Mouse (Mus musculus) thymus, postnatal 25 days (tissue): ENCODE data around the gene Ttc3.

Experiments used
- DNase-seq: peaks from one replicate; pipeline ENCODE4 v3.0.0; 2022

The Ttc3 gene

DNA sequence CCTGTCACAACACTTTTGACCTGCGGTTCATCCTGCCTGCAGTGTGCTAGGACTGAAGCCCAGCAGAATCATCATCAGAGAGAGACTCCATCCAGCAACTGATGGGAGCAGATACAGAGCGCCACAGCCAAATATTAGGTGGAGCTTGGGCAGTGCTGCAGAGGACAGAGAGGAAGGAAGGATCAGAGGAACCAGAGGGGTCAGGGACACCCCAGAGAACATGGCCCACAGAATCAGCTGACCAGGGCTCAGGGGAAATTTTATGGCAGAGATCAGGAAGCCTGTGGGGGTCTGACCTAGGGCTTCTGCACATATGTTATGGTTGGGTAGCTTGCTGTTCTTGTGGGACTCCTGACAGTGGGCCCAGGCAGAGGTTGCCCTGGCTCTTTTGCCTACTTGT lies 147.2 kb downstream of the Ttc3 start:
- DNase-seq: no peak
